Mouse (Mus musculus): Measurements from ENCODE around the gene Srl.

DNA sequence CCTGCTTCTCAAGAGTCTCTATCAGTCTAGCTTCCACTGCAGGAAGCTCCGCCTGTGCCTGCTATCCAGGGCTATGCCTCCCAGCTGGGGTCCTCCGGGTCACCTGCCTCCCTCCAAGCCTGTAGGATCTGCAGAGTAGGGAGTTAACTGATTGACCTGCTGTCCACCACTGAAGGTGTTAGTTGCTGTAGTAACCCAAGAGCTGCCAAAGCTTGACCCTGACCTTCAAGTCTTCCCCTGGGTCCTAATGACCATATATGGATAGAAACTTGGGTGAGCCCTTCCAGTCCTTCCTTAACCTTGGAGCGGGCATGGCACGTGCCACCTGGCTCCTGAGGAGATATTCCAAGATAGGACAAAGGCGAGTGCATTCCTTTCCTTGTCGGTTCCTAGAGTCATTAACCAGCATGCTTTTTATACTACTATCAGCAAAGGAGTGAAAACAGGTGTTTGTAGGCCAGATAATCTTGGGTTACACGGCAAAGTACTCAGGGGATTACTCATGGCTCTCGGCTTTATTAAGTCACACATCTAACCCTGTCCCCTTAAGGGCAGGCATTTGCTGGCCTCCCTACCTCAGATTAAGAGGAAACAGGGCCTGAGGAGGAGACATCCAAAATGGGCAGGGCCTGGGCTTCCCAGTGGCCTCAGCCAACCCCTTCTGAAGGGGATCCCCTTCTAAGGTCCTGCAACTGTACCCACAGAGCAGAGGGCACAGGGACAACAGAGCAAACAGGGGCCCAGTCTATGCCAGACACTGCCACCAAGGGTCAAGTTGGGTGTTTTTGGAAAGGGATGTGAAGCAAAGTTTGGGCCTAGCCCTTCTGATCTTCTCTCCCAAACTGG lies 43.6 kb downstream of the Srl start:
- TF ChIP-seq GATA1 (IDR thresholded peaks at IDR 0.05; ENCODE audit: borderline replicate concordance, low read length) (no peak), FLI1 (IDR thresholded peaks at IDR 0.05; ENCODE audit: low read length) (no peak)

All from megakaryocyte, embryonic 14.5 days (primary cell).